Mouse (Mus musculus): Measurements from ENCODE around the gene Cyfip1. TPM values are rescaled to one million over a fixed set of nuclear protein-coding genes. Genes with fewer than 3 reads are reported as not detected.

Cyfip1 gene
- polyA plus RNA-seq (2015; fragmentation: Nextera tagmentation; extraction: Ambion mirVana): 89.3 and 93.9 TPM in 2 replicates

DNA sequence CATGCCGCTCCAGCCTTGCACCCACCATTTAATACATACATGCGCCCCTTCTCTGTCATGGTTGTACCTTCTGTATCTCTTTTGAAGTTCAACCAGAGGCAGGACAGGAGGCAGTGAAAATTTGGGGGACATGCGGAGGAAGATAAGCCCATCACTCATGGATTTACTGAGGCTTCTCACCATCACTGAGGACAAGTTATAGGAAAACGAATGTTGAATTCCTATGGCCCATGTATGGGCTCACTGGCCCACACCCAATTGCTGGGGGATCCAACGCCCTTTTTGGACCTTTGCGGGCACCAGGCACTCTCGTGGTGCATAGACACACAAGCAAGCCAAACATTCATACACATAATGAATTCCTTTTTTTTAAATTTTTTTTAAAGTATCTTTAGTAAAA lies at the start of gene Cyfip1:
Gene Cyfip1, plus strand, starts transcription at position 301 of the 400 bp plus-strand sequence.
- Histone ChIP-seq H3K4me3 (ENCODE audit: low read length) (peak within 1 kb of the TSS; percentile 92), H3K36me3 (ENCODE audit: control insufficient read depth, insufficient read depth, low read length) (0 out of 2 replicates have a peak, but pooled peaks cover 2% of the 10 kb centered on the region), H3K9me3 (ENCODE audit: control insufficient read depth, low read length) (no peaks in the 10 kb centered on the region), H3K27me3 (replicated peaks; ENCODE audit: control insufficient read depth, insufficient read depth, low read length) (no peaks in the 10 kb centered on the region), H3K9ac (ENCODE audit: low read depth, low read length) (peak within 1 kb of the TSS; percentile 98), H3K27ac (ENCODE audit: low read length) (peak within 1 kb of the TSS; percentile 98), H3K4me1 (ENCODE audit: control insufficient read depth, insufficient read depth, low read length) (peaks cover 7% of the 10 kb centered on the region), H3K4me2 (ENCODE audit: low read depth, low read length) (peak within 1 kb of the TSS; percentile 61)
- ATAC-seq: peak; percentile 39
- WGBS: 47% methylated on average over 7 of the region's 7 CpGs

DNA sequence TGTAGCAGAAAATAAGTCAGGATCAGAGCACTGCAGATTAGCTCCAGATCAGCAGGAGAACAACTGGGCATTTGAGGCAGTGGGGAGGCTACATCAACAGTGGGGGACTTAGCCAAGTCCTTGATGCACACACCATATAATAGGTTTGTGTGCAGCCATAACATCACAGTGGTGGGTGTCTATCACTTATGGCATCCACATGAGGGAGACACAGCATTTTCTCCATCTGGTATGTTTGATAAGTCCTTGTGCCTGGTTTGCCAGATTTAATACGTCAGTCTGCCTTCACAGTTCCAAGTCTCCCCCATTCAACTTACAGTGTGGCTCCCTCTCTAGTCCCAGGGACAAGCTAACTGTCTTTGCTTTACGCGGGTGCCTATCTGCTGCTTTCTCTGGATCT lies 49.3 kb upstream of the Cyfip1 start:
- ATAC-seq: no peak
- peaks cover 11% of the 10 kb centered on the region for H3K36me3 ChIP-seq (ENCODE audit: control insufficient read depth, insufficient read depth, low read length)
- no peaks in the 10 kb centered on the region for H3K27me3 ChIP-seq (replicated peaks; ENCODE audit: control insufficient read depth, insufficient read depth, low read length)
- H3K4me1 ChIP-seq (ENCODE audit: control insufficient read depth, insufficient read depth, low read length): peaks cover 4% of the 10 kb centered on the region
- no peak overlapping the region for H3K4me2 ChIP-seq (ENCODE audit: low read depth, low read length)
- H3K9ac ChIP-seq (ENCODE audit: low read depth, low read length): no peak overlapping the region
- no peak overlapping the region for H3K27ac ChIP-seq (ENCODE audit: low read length)
- no peaks in the 10 kb centered on the region for H3K9me3 ChIP-seq (ENCODE audit: control insufficient read depth, low read length)
- no peak overlapping the region for H3K4me3 ChIP-seq (ENCODE audit: low read length)
- WGBS: 86% methylated on average over 3 of the region's 3 CpGs

DNA sequence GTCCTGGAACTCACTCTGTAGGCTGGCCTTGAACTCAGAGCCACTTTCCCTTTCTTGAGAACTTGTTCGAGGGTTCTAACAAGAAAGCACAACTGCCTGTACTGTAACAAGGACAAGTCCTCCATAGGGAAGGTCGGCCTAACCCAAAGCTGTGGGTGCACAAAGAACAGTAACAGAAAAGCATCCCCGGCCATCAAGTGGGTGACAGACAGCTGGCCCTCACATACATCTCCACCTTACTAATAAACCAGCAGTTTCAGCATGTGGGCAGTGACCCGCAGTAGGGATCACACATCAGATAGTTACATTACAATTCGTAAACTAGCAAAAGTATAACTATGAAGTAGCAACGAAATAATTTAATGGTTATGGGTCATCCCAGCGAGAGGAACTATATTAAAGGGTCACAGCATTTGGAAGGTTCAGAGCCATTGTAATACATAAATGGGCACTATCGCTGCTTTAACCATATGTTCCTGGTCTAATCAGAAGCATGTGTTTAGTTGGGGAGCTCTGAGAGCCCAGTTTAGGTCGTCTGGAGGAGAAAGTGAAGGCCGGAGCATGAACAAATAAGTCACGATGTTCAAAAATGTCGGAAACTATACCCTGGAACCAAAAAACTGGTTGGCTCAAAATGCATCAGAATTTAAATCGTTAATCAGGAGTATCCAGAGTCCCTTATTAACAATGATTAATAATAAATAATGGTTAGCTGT lies 48.2 kb upstream of the Cyfip1 start:
- Histone ChIP-seq H3K27ac (ENCODE audit: low read length) (no peak overlapping the region), H3K4me2 (ENCODE audit: low read depth, low read length) (peak overlapping the region; percentile 52), H3K36me3 (ENCODE audit: control insufficient read depth, insufficient read depth, low read length) (peaks cover 13% of the 10 kb centered on the region), H3K9ac (ENCODE audit: low read depth, low read length) (peak overlapping the region; percentile 81), H3K4me1 (ENCODE audit: control insufficient read depth, insufficient read depth, low read length) (peaks cover 4% of the 10 kb centered on the region), H3K27me3 (replicated peaks; ENCODE audit: control insufficient read depth, insufficient read depth, low read length) (no peaks in the 10 kb centered on the region), H3K9me3 (ENCODE audit: control insufficient read depth, low read length) (no peaks in the 10 kb centered on the region), H3K4me3 (ENCODE audit: low read length) (peak overlapping the region; percentile 65)
- WGBS: 37% methylated on average over 13 of the region's 13 CpGs
- ATAC-seq: peak; percentile 32

DNA sequence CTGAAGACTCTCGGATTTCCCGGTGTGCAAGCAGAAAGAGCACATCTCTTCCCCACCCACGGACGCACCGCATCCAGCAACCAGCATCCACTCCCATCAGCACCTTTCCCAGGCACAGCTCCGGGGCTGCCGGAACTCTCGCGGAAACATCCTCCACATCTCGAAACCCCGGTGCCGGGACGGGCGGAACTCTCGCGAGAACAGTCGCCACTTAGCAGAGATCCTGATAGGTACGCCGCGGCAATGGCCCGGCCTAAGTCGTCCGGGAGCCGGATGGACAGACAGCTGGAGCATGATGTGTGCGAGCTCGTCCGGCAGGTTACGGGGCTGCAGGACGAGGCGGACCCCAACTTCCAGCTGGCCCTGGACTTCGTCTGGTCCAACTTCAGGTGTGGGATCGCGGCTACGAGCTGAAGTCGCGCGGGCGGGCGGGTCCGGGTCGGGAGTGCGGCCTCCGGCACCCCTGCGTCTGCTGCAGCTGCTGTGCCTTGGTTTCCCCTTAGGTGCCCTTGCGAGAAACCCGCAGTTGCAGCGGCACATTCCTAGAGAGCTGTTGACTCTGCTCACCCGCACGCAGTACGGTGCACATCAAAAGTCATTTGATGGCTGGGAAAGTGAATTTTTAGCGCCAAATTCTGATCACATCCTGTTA lies 47.5 kb upstream of the Cyfip1 start, which contains the start of gene Tubgcp5:
Gene Tubgcp5, plus strand, starts transcription at position 203 of the 652 bp plus-strand sequence.
- Histone ChIP-seq H3K4me3 (ENCODE audit: low read length) (peak within 1 kb of the TSS; percentile 65), H3K4me2 (ENCODE audit: low read depth, low read length) (peak within 1 kb of the TSS; percentile 66), H3K27ac (ENCODE audit: low read length) (peak within 1 kb of the TSS; percentile 50; the same call in 1 of the 2 replicates), H3K9ac (ENCODE audit: low read depth, low read length) (peak within 1 kb of the TSS; percentile 81), H3K36me3 (ENCODE audit: control insufficient read depth, insufficient read depth, low read length) (peaks cover 13% of the 10 kb centered on the region), H3K9me3 (ENCODE audit: control insufficient read depth, low read length) (no peaks in the 10 kb centered on the region), H3K4me1 (ENCODE audit: control insufficient read depth, insufficient read depth, low read length) (peaks cover 4% of the 10 kb centered on the region), H3K27me3 (replicated peaks; ENCODE audit: control insufficient read depth, insufficient read depth, low read length) (no peaks in the 10 kb centered on the region)
- WGBS: under 1% methylated on average over 51 of the region's 51 CpGs
- peak; percentile 100 for ATAC-seq

DNA sequence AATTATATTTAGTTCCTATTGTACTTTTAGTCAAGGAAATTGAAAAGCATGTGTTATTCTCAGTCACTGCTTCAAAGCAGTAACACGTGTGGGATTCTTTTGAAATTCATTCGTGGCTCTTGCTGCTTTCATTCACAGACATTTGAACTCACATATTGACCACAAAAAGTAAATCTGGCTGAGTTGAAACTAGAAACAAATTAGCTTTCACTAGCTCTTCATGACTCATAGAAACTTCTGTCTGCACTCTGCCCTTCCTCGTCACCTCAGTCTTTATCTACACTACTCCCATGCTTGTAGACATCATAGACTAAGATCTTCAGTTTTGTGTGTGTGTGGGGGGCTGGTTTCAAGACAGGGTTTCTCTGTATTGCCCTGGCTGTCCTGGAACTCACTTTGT lies 41.6 kb upstream of the Cyfip1 start:
- Histone ChIP-seq H3K36me3 (ENCODE audit: control insufficient read depth, insufficient read depth, low read length) (peaks cover 27% of the 10 kb centered on the region), H3K4me1 (ENCODE audit: control insufficient read depth, insufficient read depth, low read length) (no peaks in the 10 kb centered on the region; the same call in 1 of the 2 replicates), H3K4me3 (ENCODE audit: low read length) (no peak overlapping the region), H3K9me3 (ENCODE audit: control insufficient read depth, low read length) (no peaks in the 10 kb centered on the region), H3K27ac (ENCODE audit: low read length) (no peak overlapping the region), H3K27me3 (replicated peaks; ENCODE audit: control insufficient read depth, insufficient read depth, low read length) (no peaks in the 10 kb centered on the region), H3K4me2 (ENCODE audit: low read depth, low read length) (no peak overlapping the region), H3K9ac (ENCODE audit: low read depth, low read length) (no peak overlapping the region)
- no peak for ATAC-seq
- 88% methylated on average over 3 of the region's 3 CpGs for WGBS

DNA sequence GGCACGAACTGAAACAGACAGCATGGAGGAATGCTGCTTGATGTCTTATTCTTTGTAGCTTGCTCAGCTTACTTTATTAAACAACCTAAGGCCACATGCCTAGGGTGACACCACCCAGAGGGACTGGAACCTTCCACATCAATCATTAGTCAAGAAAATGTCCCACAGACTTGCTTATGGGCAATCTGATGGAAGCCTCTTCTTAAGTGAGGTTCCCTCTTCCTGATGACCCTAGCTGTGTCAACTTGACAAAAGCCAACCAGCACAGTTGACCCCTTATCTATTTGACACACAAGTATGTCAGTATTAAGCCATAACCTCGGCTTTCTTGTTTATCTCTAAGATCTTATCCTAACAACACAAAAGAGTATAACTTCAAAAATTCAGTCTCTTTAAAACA lies 31.6 kb upstream of the Cyfip1 start:
- Histone ChIP-seq H3K4me1 (ENCODE audit: control insufficient read depth, insufficient read depth, low read length) (no peaks in the 10 kb centered on the region), H3K4me3 (ENCODE audit: low read length) (no peak overlapping the region), H3K36me3 (ENCODE audit: control insufficient read depth, insufficient read depth, low read length) (peaks cover 12% of the 10 kb centered on the region), H3K4me2 (ENCODE audit: low read depth, low read length) (no peak overlapping the region), H3K27me3 (replicated peaks; ENCODE audit: control insufficient read depth, insufficient read depth, low read length) (no peaks in the 10 kb centered on the region), H3K9me3 (ENCODE audit: control insufficient read depth, low read length) (no peaks in the 10 kb centered on the region), H3K27ac (ENCODE audit: low read length) (no peak overlapping the region), H3K9ac (ENCODE audit: low read depth, low read length) (no peak overlapping the region)
- WGBS: 80% methylated on average over 2 of the region's 2 CpGs
- ATAC-seq: no peak

DNA sequence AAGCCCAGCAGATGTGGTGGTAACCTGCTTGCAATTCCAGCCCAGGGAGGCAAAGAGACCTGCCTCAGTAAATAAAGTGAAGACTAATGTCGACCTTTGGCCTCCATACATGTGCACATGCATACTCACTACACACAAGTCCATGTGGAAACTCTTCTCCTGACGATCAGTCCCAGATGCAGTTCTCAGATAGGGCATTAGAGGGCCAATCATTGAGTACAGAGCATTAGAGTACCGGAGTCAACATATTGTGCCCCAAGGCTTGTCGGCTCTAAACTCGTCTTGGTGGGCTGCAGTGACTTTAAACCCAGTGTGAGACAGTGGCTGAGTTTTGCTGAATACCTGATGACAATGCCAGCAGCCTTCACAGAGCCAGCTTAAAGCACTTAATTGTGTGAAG lies 17.1 kb upstream of the Cyfip1 start:
- Histone ChIP-seq H3K4me2 (ENCODE audit: low read depth, low read length) (no peak overlapping the region), H3K4me1 (ENCODE audit: control insufficient read depth, insufficient read depth, low read length) (no peaks in the 10 kb centered on the region), H3K9ac (ENCODE audit: low read depth, low read length) (no peak overlapping the region), H3K4me3 (ENCODE audit: low read length) (no peak overlapping the region), H3K9me3 (ENCODE audit: control insufficient read depth, low read length) (no peaks in the 10 kb centered on the region), H3K27me3 (replicated peaks; ENCODE audit: control insufficient read depth, insufficient read depth, low read length) (no peaks in the 10 kb centered on the region), H3K36me3 (ENCODE audit: control insufficient read depth, insufficient read depth, low read length) (peaks cover 17% of the 10 kb centered on the region), H3K27ac (ENCODE audit: low read length) (no peak overlapping the region)
- no peak for ATAC-seq
- WGBS: 84% methylated on average over 5 of the region's 5 CpGs

DNA sequence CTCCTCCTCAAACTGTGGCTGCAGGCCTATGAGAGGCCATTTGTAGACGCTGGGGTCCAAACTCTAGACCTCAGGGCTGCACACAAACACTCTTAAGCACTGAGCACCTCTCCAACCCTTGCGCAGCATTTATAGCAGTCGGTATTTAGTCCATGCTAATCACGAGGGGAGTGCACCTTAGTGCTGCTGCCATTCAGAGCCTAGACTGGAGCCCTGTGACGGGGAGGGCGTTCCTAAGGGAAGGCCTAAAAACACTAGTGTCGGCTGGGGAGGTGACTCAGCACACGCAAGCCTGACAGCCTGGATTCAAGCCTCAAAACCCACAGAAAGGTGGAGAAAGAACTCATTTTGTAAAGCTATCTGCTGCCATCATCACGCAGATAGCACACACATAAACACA lies 14.0 kb upstream of the Cyfip1 start:
- Histone ChIP-seq H3K9ac (ENCODE audit: low read depth, low read length) (no peak overlapping the region), H3K4me3 (ENCODE audit: low read length) (no peak overlapping the region), H3K27ac (ENCODE audit: low read length) (no peak overlapping the region), H3K4me1 (ENCODE audit: control insufficient read depth, insufficient read depth, low read length) (no peaks in the 10 kb centered on the region), H3K36me3 (ENCODE audit: control insufficient read depth, insufficient read depth, low read length) (peaks cover 9% of the 10 kb centered on the region), H3K9me3 (ENCODE audit: control insufficient read depth, low read length) (no peaks in the 10 kb centered on the region), H3K4me2 (ENCODE audit: low read depth, low read length) (no peak overlapping the region), H3K27me3 (replicated peaks; ENCODE audit: control insufficient read depth, insufficient read depth, low read length) (no peaks in the 10 kb centered on the region)
- 92% methylated on average over 9 of the region's 9 CpGs for WGBS
- no peak for ATAC-seq

DNA sequence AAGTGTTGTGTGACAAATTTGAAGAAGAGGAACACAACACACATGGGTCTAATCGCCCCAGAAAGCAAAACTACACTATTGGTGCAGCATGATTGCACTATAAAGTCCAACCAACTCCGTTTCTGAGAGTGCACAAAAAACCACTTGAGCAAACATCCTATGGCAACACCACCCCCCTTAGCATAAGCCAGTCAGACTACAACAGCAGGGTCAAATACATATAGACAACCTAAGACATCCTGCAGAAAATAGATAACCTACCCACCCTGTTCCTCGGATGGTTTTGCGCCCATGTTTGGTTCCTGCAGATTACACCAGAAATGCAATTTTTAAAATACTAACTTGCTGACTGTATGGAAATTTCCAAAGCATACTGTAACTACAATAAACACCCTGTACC lies 4.7 kb upstream of the Cyfip1 start:
- Histone ChIP-seq H3K27me3 (replicated peaks; ENCODE audit: control insufficient read depth, insufficient read depth, low read length) (no peaks in the 10 kb centered on the region), H3K27ac (ENCODE audit: low read length) (no peak overlapping the region), H3K9me3 (ENCODE audit: control insufficient read depth, low read length) (no peaks in the 10 kb centered on the region), H3K9ac (ENCODE audit: low read depth, low read length) (no peak overlapping the region), H3K4me3 (ENCODE audit: low read length) (no peak overlapping the region), H3K36me3 (ENCODE audit: control insufficient read depth, insufficient read depth, low read length) (no peaks in the 10 kb centered on the region), H3K4me1 (ENCODE audit: control insufficient read depth, insufficient read depth, low read length) (no peaks in the 10 kb centered on the region), H3K4me2 (ENCODE audit: low read depth, low read length) (no peak overlapping the region)
- ATAC-seq: no peak
- 80% methylated on average over 4 of the region's 4 CpGs for WGBS
